Mouse (Mus musculus): Measurements from ENCODE around the gene Matn4. TPM values are rescaled to one million over a fixed set of nuclear protein-coding genes. Genes with fewer than 3 reads are reported as not detected.
A peak's percentile ranks its signal among the peaks of the same experiment; 100 is the strongest.

Gene Matn4
- total and polyA plus RNA-seq, 2 experiments from 2014 or later: 1.9 TPM

- no peak overlapping the region for H3K9ac ChIP-seq (replicated peaks; ENCODE audit: low read length, poor library complexity, severe bottlenecking)
- H3K4me2 ChIP-seq (ENCODE audit: low read depth, low read length, poor library complexity, severe bottlenecking): no peak overlapping the region
Measured at GRCm38 (mm10) chr2:164448921-164449320, 44.0 kb upstream of the Matn4 start.

GRCm38 (mm10) chr2:164448140-164448539 lies 43.2 kb upstream of the Matn4 start:
- no peak overlapping the region for H3K4me2 ChIP-seq (ENCODE audit: low read depth, low read length, poor library complexity, severe bottlenecking)
- no peaks in the 10 kb centered on the region for H3K36me3 ChIP-seq (ENCODE audit: insufficient read depth, low read length)
- DNase-seq (ENCODE audit: low spot score) (no peak), ATAC-seq (ENCODE audit: low FRiP score) (no peak)
- no peak overlapping the region for H3K27ac ChIP-seq (ENCODE audit: low read depth, low read length)
- H3K9ac ChIP-seq (replicated peaks; ENCODE audit: low read length, poor library complexity, severe bottlenecking): no peak overlapping the region
- TF ChIP-seq CTCF (IDR thresholded peaks at IDR 0.05): no peak
- H3K9me3 ChIP-seq (ENCODE audit: low read length): 0 out of 2 replicates have a peak, but pooled peaks cover 4% of the 10 kb centered on the region
- H3K4me3 ChIP-seq (ENCODE audit: low read depth, low read length): no peak overlapping the region
- H3K4me1 ChIP-seq (ENCODE audit: insufficient read depth, low read length): no peaks in the 10 kb centered on the region
- WGBS: 94% methylated on average over 1 of the region's 1 CpGs
- no peaks in the 10 kb centered on the region for H3K27me3 ChIP-seq (ENCODE audit: insufficient read depth, low read length)

More at GRCm38 (mm10) chr2:164448921-164449320, 44.0 kb upstream of the Matn4 start:
- no peak for ATAC-seq (ENCODE audit: low FRiP score)
- Histone ChIP-seq H3K36me3 (ENCODE audit: insufficient read depth, low read length) (no peaks in the 10 kb centered on the region), H3K4me3 (ENCODE audit: low read depth, low read length) (no peak overlapping the region), H3K9me3 (ENCODE audit: low read length) (0 out of 2 replicates have a peak, but pooled peaks cover 4% of the 10 kb centered on the region), H3K27me3 (ENCODE audit: insufficient read depth, low read length) (no peaks in the 10 kb centered on the region), H3K27ac (ENCODE audit: low read depth, low read length) (no peak overlapping the region), H3K4me1 (ENCODE audit: insufficient read depth, low read length) (no peaks in the 10 kb centered on the region)
- no peak for TF ChIP-seq CTCF (IDR thresholded peaks at IDR 0.05)
- DNase-seq (ENCODE audit: low spot score): no peak
- WGBS: 77% methylated on average over 5 of the region's 5 CpGs

- no peak overlapping the region for H3K27ac ChIP-seq (ENCODE audit: low read depth, low read length)
- no peak for TF ChIP-seq CTCF (IDR thresholded peaks at IDR 0.05)
- ATAC-seq (ENCODE audit: low FRiP score) (no peak), DNase-seq (ENCODE audit: low spot score) (no peak)
- no peak overlapping the region for H3K4me2 ChIP-seq (ENCODE audit: low read depth, low read length, poor library complexity, severe bottlenecking)
- no peak overlapping the region for H3K4me3 ChIP-seq (ENCODE audit: low read depth, low read length)
- 0 out of 2 replicates have a peak, but pooled peaks cover 4% of the 10 kb centered on the region for H3K9me3 ChIP-seq (ENCODE audit: low read length)
- H3K27me3 ChIP-seq (ENCODE audit: insufficient read depth, low read length): peaks cover 12% of the 10 kb centered on the region; the same call in 1 of the 2 replicates
- H3K36me3 ChIP-seq (ENCODE audit: insufficient read depth, low read length): no peaks in the 10 kb centered on the region
- 84% methylated on average over 3 of the region's 3 CpGs for WGBS
- no peak overlapping the region for H3K9ac ChIP-seq (replicated peaks; ENCODE audit: low read length, poor library complexity, severe bottlenecking)
- H3K4me1 ChIP-seq (ENCODE audit: insufficient read depth, low read length): peaks cover 6% of the 10 kb centered on the region; the same call in 1 of the 2 replicates
Measured at GRCm38 (mm10) chr2:164446086-164446469, 41.1 kb upstream of the Matn4 start.

GRCm38 (mm10) chr2:164445399-164446085 lies 40.6 kb upstream of the Matn4 start:
- TF ChIP-seq CTCF (IDR thresholded peaks at IDR 0.05): no peak
- Histone ChIP-seq H3K9me3 (ENCODE audit: low read length) (0 out of 2 replicates have a peak, but pooled peaks cover 4% of the 10 kb centered on the region), H3K9ac (replicated peaks; ENCODE audit: low read length, poor library complexity, severe bottlenecking) (no peak overlapping the region), H3K27ac (ENCODE audit: low read depth, low read length) (no peak overlapping the region), H3K4me2 (ENCODE audit: low read depth, low read length, poor library complexity, severe bottlenecking) (no peak overlapping the region), H3K36me3 (ENCODE audit: insufficient read depth, low read length) (no peaks in the 10 kb centered on the region), H3K27me3 (ENCODE audit: insufficient read depth, low read length) (peaks cover 12% of the 10 kb centered on the region; the same call in 1 of the 2 replicates), H3K4me1 (ENCODE audit: insufficient read depth, low read length) (peaks cover 6% of the 10 kb centered on the region; the same call in 1 of the 2 replicates), H3K4me3 (ENCODE audit: low read depth, low read length) (no peak overlapping the region)
- 81% methylated on average over 3 of the region's 3 CpGs for WGBS
- no peak for ATAC-seq (ENCODE audit: low FRiP score)
- DNase-seq (ENCODE audit: low spot score): no peak

- peaks cover 6% of the 10 kb centered on the region; the same call in 1 of the 2 replicates for H3K4me1 ChIP-seq (ENCODE audit: insufficient read depth, low read length)
- DNase-seq (ENCODE audit: low spot score) (no peak), ATAC-seq (ENCODE audit: low FRiP score) (no peak)
- H3K9ac ChIP-seq (replicated peaks; ENCODE audit: low read length, poor library complexity, severe bottlenecking): no peak overlapping the region
- no peak overlapping the region for H3K4me2 ChIP-seq (ENCODE audit: low read depth, low read length, poor library complexity, severe bottlenecking)
- peaks cover 14% of the 10 kb centered on the region; the same call in 1 of the 2 replicates for H3K27me3 ChIP-seq (ENCODE audit: insufficient read depth, low read length)
- no peak overlapping the region for H3K4me3 ChIP-seq (ENCODE audit: low read depth, low read length)
- H3K9me3 ChIP-seq (ENCODE audit: low read length): no peaks in the 10 kb centered on the region
- no peaks in the 10 kb centered on the region for H3K36me3 ChIP-seq (ENCODE audit: insufficient read depth, low read length)
- H3K27ac ChIP-seq (ENCODE audit: low read depth, low read length): no peak overlapping the region
- WGBS: 88% methylated on average over 2 of the region's 2 CpGs
- no peak for TF ChIP-seq CTCF (IDR thresholded peaks at IDR 0.05)
Measured at GRCm38 (mm10) chr2:164444701-164445100, 39.7 kb upstream of the Matn4 start.

- Histone ChIP-seq H3K9me3 (ENCODE audit: low read length) (no peaks in the 10 kb centered on the region), H3K4me1 (ENCODE audit: insufficient read depth, low read length) (peaks cover 6% of the 10 kb centered on the region; the same call in 1 of the 2 replicates), H3K4me3 (ENCODE audit: low read depth, low read length) (peak within 1 kb of the TSS; percentile 46), H3K4me2 (ENCODE audit: low read depth, low read length, poor library complexity, severe bottlenecking) (peak within 1 kb of the TSS; percentile 81), H3K9ac (replicated peaks; ENCODE audit: low read length, poor library complexity, severe bottlenecking) (peak within 1 kb of the TSS; percentile 62), H3K36me3 (ENCODE audit: insufficient read depth, low read length) (no peaks in the 10 kb centered on the region), H3K27ac (ENCODE audit: low read depth, low read length) (no peak within 1 kb of the TSS; the same call in 1 of the 2 replicates), H3K27me3 (ENCODE audit: insufficient read depth, low read length) (peaks cover 14% of the 10 kb centered on the region; the same call in 1 of the 2 replicates)
- WGBS: 8% methylated on average over 18 of the region's 18 CpGs
- no peak for ATAC-seq (ENCODE audit: low FRiP score)
- no peak for DNase-seq (ENCODE audit: low spot score)
- no peak for TF ChIP-seq CTCF (IDR thresholded peaks at IDR 0.05)
Measured at GRCm38 (mm10) chr2:164443460-164444000, 38.6 kb upstream of the Matn4 start, which contains the start of gene Sdc4. Sdc4 (minus strand) TSS chr2:164443887.

Data from midbrain, postnatal 0 days (tissue).